Mouse (Mus musculus): ENCODE results near the gene B4gat1. TPM values are rescaled to one million over a fixed set of nuclear protein-coding genes. Genes with fewer than 3 reads are reported as not detected.

Gene B4gat1
- total and polyA plus RNA-seq, 2 experiments from 2014 or later: 136 to 172 TPM

DNA sequence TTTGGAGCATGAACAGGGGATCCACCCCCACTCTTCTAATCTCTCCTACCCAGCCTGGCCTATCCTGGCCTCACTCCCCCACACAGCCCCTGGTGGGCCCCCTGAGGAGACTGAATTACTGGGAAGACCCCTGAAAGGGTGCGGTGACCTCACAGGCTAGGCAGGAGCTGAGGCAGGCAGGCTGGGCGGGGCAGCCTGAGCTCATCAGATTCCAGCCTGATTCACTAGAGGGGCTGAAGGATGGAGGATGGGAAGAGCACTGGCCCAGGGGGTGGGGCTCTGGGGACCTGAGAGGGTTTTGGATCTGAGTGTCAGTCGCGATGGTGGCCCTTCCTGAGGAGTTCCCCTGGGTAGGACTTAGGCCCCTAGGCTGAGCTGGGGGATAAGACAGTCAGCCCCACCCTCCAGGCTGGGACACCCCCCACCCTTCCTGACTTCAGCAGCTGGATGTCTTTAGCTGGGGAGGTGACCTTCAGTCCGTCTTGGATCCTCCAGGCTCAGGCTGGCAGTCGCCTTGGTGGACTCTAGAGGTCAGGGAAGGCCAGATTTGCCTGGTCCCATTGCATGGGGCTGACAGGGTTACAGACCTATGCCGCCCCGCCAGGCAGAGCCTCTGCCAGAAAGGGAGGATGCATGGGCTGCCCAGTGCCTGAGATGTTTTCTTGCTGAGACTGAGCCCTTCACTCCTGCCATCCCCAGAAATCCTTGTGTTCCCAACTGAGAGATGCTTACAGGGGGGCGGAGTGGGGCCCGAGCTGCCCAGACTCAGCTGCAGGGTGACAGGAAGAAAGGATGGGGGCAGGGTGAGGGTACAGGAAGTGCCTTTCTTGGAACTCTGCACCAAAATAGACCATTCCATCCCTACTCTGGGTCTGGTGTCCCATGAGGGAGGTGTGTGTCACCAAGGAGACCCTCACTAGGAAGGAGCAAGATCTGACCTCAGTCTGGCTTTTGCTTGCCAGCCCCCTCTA is 20.5 kb downstream of the B4gat1 start:
- DNase-seq (ENCODE audit: low spot score) (no peak), ATAC-seq (ENCODE audit: low FRiP score) (0 out of 2 replicates have a peak, but pooled peaks have one; percentile 15)
- no peaks in the 10 kb centered on the region for H3K4me1 ChIP-seq (ENCODE audit: insufficient read depth, low read length)
- no peak overlapping the region for H3K4me3 ChIP-seq (ENCODE audit: low read depth, low read length)
- no peaks in the 10 kb centered on the region for H3K9me3 ChIP-seq (ENCODE audit: low read length)
- no peak for TF ChIP-seq CTCF (IDR thresholded peaks at IDR 0.05)
- H3K36me3 ChIP-seq (ENCODE audit: insufficient read depth, low read length): no peaks in the 10 kb centered on the region
- no peak overlapping the region for H3K4me2 ChIP-seq (ENCODE audit: low read depth, low read length, poor library complexity, severe bottlenecking)
- WGBS: 22% methylated on average over 10 of the region's 10 CpGs
- no peak overlapping the region for H3K27ac ChIP-seq (ENCODE audit: low read depth, low read length)
- no peak overlapping the region for H3K9ac ChIP-seq (replicated peaks; ENCODE audit: low read length, poor library complexity, severe bottlenecking)
- H3K27me3 ChIP-seq (ENCODE audit: insufficient read depth, low read length): no peaks in the 10 kb centered on the region

- 56% methylated on average over 4 of the region's 5 CpGs for WGBS
- ATAC-seq (ENCODE audit: low FRiP score) (no peak), DNase-seq (ENCODE audit: low spot score) (no peak)
- H3K36me3 ChIP-seq (ENCODE audit: insufficient read depth, low read length): no peaks in the 10 kb centered on the region
- H3K27ac ChIP-seq (ENCODE audit: low read depth, low read length): no peak overlapping the region
- H3K4me3 ChIP-seq (ENCODE audit: low read depth, low read length): no peak overlapping the region
- H3K4me1 ChIP-seq (ENCODE audit: insufficient read depth, low read length): no peaks in the 10 kb centered on the region
- no peaks in the 10 kb centered on the region for H3K9me3 ChIP-seq (ENCODE audit: low read length)
- TF ChIP-seq CTCF (IDR thresholded peaks at IDR 0.05): no peak
- H3K27me3 ChIP-seq (ENCODE audit: insufficient read depth, low read length): no peaks in the 10 kb centered on the region
- H3K4me2 ChIP-seq (ENCODE audit: low read depth, low read length, poor library complexity, severe bottlenecking): no peak overlapping the region
- H3K9ac ChIP-seq (replicated peaks; ENCODE audit: low read length, poor library complexity, severe bottlenecking): no peak overlapping the region
Observed at GRCm38 (mm10) chr19:5060365-5061330, 22.0 kb downstream of the B4gat1 start.

- WGBS: 85% methylated on average over 5 of the region's 5 CpGs
- no peak for TF ChIP-seq CTCF (IDR thresholded peaks at IDR 0.05)
Observed at GRCm38 (mm10) chr19:5062041-5062440, 23.4 kb downstream of the B4gat1 start.

GRCm38 (mm10) chr19:5062446-5062845 is 23.8 kb downstream of the B4gat1 start:
- no peak overlapping the region for H3K27ac ChIP-seq (ENCODE audit: low read depth, low read length)
- H3K9ac ChIP-seq (replicated peaks; ENCODE audit: low read length, poor library complexity, severe bottlenecking): no peak overlapping the region
- no peak overlapping the region for H3K4me2 ChIP-seq (ENCODE audit: low read depth, low read length, poor library complexity, severe bottlenecking)

More at GRCm38 (mm10) chr19:5062041-5062440, 23.4 kb downstream of the B4gat1 start:
- H3K4me3 ChIP-seq (ENCODE audit: low read depth, low read length): no peak overlapping the region
- DNase-seq (ENCODE audit: low spot score): no peak
- no peaks in the 10 kb centered on the region for H3K4me1 ChIP-seq (ENCODE audit: insufficient read depth, low read length)
- H3K9me3 ChIP-seq (ENCODE audit: low read length): no peaks in the 10 kb centered on the region
- no peak overlapping the region for H3K9ac ChIP-seq (replicated peaks; ENCODE audit: low read length, poor library complexity, severe bottlenecking)
- peaks cover 3% of the 10 kb centered on the region; the same call in 1 of the 2 replicates for H3K27me3 ChIP-seq (ENCODE audit: insufficient read depth, low read length)
- H3K36me3 ChIP-seq (ENCODE audit: insufficient read depth, low read length): no peaks in the 10 kb centered on the region
- no peak overlapping the region for H3K27ac ChIP-seq (ENCODE audit: low read depth, low read length)
- H3K4me2 ChIP-seq (ENCODE audit: low read depth, low read length, poor library complexity, severe bottlenecking): no peak overlapping the region
- ATAC-seq (ENCODE audit: low FRiP score): no peak

GRCm38 (mm10) chr19:5065104-5065503 is 26.5 kb downstream of the B4gat1 start:
- TF ChIP-seq CTCF (IDR thresholded peaks at IDR 0.05): no peak
- Histone ChIP-seq H3K27me3 (ENCODE audit: insufficient read depth, low read length) (peaks cover 25% of the 10 kb centered on the region), H3K4me2 (ENCODE audit: low read depth, low read length, poor library complexity, severe bottlenecking) (no peak overlapping the region), H3K36me3 (ENCODE audit: insufficient read depth, low read length) (no peaks in the 10 kb centered on the region), H3K9ac (replicated peaks; ENCODE audit: low read length, poor library complexity, severe bottlenecking) (no peak overlapping the region), H3K4me3 (ENCODE audit: low read depth, low read length) (no peak overlapping the region), H3K27ac (ENCODE audit: low read depth, low read length) (no peak overlapping the region), H3K4me1 (ENCODE audit: insufficient read depth, low read length) (peaks cover 3% of the 10 kb centered on the region; the same call in 1 of the 2 replicates), H3K9me3 (ENCODE audit: low read length) (no peaks in the 10 kb centered on the region)
- 64% methylated on average over 7 of the region's 7 CpGs for whole genome bisulfite sequencing
- DNase-seq (ENCODE audit: low spot score): no peak
- no peak for ATAC-seq (ENCODE audit: low FRiP score)

More at GRCm38 (mm10) chr19:5062446-5062845, 23.8 kb downstream of the B4gat1 start:
- DNase-seq (ENCODE audit: low spot score) (no peak), ATAC-seq (ENCODE audit: low FRiP score) (no peak)
- H3K4me3 ChIP-seq (ENCODE audit: low read depth, low read length): no peak overlapping the region
- H3K9me3 ChIP-seq (ENCODE audit: low read length): no peaks in the 10 kb centered on the region
- no peaks in the 10 kb centered on the region for H3K4me1 ChIP-seq (ENCODE audit: insufficient read depth, low read length)
- H3K27me3 ChIP-seq (ENCODE audit: insufficient read depth, low read length): peaks cover 4% of the 10 kb centered on the region; the same call in 1 of the 2 replicates
- H3K36me3 ChIP-seq (ENCODE audit: insufficient read depth, low read length): no peaks in the 10 kb centered on the region
- 90% methylated on average over 6 of the region's 6 CpGs for WGBS
- TF ChIP-seq CTCF (IDR thresholded peaks at IDR 0.05): no peak

Measured in midbrain, postnatal 0 days (tissue).